Mouse (Mus musculus) left cerebral cortex, postnatal 36 days (tissue): Measurements from ENCODE around the gene Fis1. TPM values are rescaled to one million over a fixed set of nuclear protein-coding genes. Genes with fewer than 3 reads are reported as not detected.
"Not testable (repeated sequence)": the region's sequence is repeated elsewhere in the genome, so short reads cannot be mapped to it uniquely, and the experiment has no call there.

Experiments
- DNase-seq, 2 experiments: peaks; one replicate each; pipeline ENCODE4 v3.0.0; 2021 to 2022; ENCODE audit warnings: low spot score in 2 of 2, mixed read lengths in 1 of 2
- intact Hi-C: fragments of 180-260 bp; cut with DNase I; formaldehyde crosslinking; loops from one replicate; pipeline ENCODE4 v1.15.1; 2025
- total RNA-seq, 2 experiments: library from RNA; stranded (reverse); gene quantifications; 2 replicates each; pipeline ENCODE4 v1.2.3; 2021

The Fis1 gene
- total RNA-seq, 2 experiments from 2014 or later, result 250 to 282 TPM

DNA sequence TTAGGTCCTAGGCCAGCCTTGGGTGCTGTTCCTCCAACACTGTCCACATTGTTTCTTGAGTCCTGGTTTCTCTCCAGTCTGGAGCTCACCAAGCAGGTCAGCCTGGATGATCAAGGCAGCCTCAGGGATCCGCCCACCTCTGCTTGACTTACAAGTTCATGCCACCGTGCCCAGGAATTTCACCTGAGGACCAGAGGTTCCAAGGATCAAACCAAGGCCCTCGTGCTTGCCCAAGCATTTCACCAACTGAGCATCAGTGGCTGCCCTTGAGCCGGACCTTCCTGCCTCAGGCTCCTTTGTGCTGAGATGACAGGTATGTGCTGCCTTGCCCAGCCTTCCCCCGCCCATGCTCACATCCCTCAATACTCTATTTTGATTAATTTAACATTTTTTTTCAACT is 15.5 kb upstream of the Fis1 start:
- DNase-seq, result no peak
- intact Hi-C loops, result loop anchor here (10.0 kb wide), 1 partner anchor 167 kb away; no protein-coding TSS in a partner anchor

GRCm38 (mm10) chr5:136939284-136939683 is 13.8 kb upstream of the Fis1 start:
- no peak for DNase-seq
- intact Hi-C loops, result loop anchor here (10.0 kb wide), 1 partner anchor 166 kb away; no protein-coding TSS in a partner anchor

- intact Hi-C loops, DNase-seq: not testable (repeated sequence)
Observed at GRCm38 (mm10) chr5:136940029-136940428, 13.0 kb upstream of the Fis1 start.

DNA sequence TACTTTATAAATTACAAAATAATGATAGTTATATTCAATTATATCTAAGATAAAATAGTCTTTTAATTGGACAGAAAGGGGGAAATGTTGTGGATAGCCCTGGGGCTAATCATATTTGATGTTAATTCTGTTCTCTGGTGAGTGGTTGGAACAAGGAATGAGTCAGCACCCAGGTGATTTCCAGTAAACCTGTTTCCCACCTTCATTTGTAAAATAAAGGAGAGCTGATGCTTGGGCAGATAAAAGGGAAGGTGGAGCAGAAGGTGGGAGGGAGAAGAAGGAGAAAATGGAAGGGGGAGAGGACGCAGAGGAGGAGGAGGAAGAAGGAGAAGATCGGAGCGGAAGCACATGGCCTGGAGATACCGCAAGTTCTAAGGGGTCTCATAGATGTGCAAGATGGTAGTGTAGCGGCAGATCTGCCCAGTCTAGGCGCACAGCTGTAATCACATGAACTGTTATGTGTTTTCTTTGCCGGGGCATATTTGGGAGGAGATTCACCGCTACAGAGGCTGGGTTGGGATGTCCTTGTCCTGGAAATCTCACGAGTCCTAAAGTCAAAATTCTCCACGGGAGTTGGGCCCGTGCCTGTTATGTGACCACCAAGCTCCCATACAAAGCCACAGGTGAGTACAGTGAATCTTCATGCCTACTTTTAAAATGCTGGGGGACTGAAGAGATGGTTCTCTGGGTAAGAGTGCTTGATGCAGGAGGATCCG is 12.1 kb upstream of the Fis1 start:
- intact Hi-C loops, result no loop called here

GRCm38 (mm10) chr5:136942781-136943180 is 10.3 kb upstream of the Fis1 start:
- intact Hi-C loops, result no loop called here
- no peak for DNase-seq

More for the DNA sequence above, 12.1 kb upstream of the Fis1 start:
- DNase-seq, result no peak

DNA sequence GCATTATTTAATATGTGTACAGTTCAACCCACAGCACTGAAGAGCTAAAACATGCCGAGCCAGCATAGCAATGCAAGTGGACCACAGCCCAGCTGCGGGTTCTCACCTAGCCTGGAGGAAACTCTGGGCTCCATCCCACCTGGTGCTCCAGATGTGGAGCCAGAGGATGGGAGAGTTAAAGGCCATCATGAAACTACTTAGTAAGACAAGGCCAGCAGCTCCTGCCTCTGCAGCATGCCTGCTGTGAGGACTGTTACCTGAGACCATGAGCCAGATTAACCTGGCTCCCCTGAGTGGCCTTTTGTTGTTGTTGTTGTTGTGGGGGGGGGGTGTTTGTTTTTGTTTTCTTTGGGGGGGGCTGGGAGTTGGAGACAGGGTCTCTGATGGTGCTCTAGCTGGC is 9.7 kb upstream of the Fis1 start:
- intact Hi-C loops, result no loop called here
- no peak for DNase-seq

GRCm38 (mm10) chr5:136945084-136945483 is 8.0 kb upstream of the Fis1 start:
- intact Hi-C loops, result no loop called here

GRCm38 (mm10) chr5:136947874-136948273 is 5.2 kb upstream of the Fis1 start:
- intact Hi-C loops, result no loop called here

More at GRCm38 (mm10) chr5:136945084-136945483, 8.0 kb upstream of the Fis1 start:
- no peak for DNase-seq

DNA sequence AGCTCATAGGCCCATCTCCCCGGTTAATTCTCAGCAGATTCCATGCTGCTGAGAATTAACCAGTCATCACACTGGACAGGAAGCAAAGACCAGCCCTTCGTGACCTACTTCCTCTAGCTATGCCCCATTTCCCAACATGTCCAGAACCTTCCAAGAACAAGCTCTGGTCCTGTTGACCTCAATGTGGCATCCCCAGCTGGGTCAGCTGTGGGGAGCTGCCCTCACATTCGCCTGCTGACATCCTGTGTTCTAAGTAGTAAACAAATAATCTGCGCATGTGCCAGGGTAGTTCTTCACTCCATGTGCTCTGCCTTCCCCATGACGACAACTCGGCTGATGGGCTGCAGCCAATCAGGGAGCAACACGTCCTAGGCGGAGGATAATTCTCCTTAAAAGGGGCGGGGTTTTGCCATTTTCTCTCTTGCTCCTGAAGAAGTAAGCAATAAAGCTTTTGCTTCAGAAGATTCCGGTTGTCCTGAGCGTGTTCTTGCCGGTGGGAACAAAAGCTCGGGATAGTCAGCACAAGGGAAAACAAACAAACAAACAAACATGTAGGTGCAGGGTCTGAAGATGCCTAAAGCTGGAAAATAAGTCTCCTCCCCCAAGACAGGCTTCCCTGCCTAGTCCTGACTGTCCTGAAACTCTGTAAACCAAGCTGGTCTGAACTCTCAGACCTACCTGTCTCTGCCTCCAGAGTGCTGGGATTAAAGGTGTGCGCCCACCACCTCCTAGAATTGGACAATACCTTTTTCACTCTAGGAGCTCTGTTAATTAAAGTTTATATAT is 3.3 kb upstream of the Fis1 start:
- intact Hi-C loops, DNase-seq: not testable (repeated sequence)

More at GRCm38 (mm10) chr5:136947874-136948273, 5.2 kb upstream of the Fis1 start:
- DNase-seq, result no peak

- intact Hi-C loops, result no loop called here
- no peak for DNase-seq
Observed at GRCm38 (mm10) chr5:136950521-136950920, 2.6 kb upstream of the Fis1 start.

- intact Hi-C loops, result no loop called here
- DNase-seq, result no peak
Observed at GRCm38 (mm10) chr5:136952153-136952552, 922 bp upstream of the Fis1 start.

GRCm38 (mm10) chr5:136953440-136953951 is 421 bp downstream of the Fis1 start:
- intact Hi-C loops, result no loop called here
- DNase-seq, result peak; percentile 35 to 46

DNA sequence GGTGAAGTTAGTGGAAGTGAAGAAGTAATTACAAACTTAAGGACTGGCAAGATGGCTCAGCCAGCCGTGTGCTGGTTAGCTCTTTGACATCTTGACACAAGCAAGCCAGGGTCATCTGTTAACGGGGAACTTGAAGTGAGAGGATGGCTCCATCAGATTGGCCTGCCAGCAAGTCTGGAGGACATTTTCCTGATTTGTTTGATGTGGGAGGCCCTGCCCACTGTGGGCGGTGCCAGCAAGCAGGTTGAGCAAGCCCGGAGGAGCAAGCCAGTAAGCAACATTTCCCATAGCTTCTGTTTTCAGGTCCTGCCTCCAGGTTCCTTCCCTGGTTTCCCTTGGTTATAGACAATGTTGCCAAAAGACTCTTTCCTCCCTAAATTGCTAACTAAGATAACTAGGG is 2.5 kb downstream of the Fis1 start:
- intact Hi-C loops, result no loop called here

GRCm38 (mm10) chr5:136957250-136957649 is 4.2 kb downstream of the Fis1 start:
- no peak for DNase-seq
- intact Hi-C loops, result no loop called here

More for the DNA sequence above, 2.5 kb downstream of the Fis1 start:
- no peak for DNase-seq

GRCm38 (mm10) chr5:136958991-136959605 is 6.0 kb downstream of the Fis1 start:
- intact Hi-C loops, result no loop called here
- DNase-seq, result no peak

GRCm38 (mm10) chr5:136960053-136960452 is 7.0 kb downstream of the Fis1 start:
- intact Hi-C loops, result no loop called here
- DNase-seq, result no peak

GRCm38 (mm10) chr5:136961334-136961982 is 8.4 kb downstream of the Fis1 start:
- DNase-seq, result no peak
- intact Hi-C loops, result no loop called here

GRCm38 (mm10) chr5:136961983-136962461 is 8.9 kb downstream of the Fis1 start:
- DNase-seq, result peak; percentile 93 to 94
- intact Hi-C loops, result no loop called here

GRCm38 (mm10) chr5:136962501-136962900 is 9.4 kb downstream of the Fis1 start:
- intact Hi-C loops, result no loop called here
- DNase-seq, result peak; percentile 69 to 70
